26 mouse cellular contexts compared by ENCODE assay signal in the genomic region with DNA sequence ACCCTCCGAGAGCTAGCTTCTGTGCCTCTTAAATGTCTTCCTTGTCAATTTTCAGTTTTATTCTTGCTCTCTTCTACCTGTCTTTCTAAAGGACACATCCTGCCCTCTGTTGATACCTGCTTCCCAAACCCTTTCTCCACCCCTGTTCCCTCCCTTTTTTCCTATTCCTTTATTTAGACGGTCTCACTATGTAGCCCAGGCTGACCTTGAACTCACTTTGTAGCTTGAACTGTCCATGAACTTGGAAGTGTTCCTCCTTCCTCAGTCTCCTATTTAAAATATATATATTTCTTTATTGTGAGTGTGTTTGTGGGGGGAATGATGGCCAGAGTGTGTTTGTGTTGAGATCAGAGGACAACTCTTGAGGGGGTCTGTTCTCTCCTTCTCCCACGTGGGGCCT. TPM values are rescaled to one million over a fixed set of nuclear protein-coding genes. Genes with fewer than 3 reads are reported as not detected.
DNase-seq lines count a peak whose midpoint lies in the region; TF ChIP-seq lines count a peak whose summit lies in the region.
"Had no signal": no experiment of that assay in that cellular context is flagged by ENCODE, and none has a peak within 500 bp of the region (broad histone marks: within the 10 kb centered on the region; RNA-seq: fewer than 3 reads in every experiment).

No protein-coding gene starts in this region.

- intact Hi-C loops in left cerebral cortex, postnatal 36 days (cut with DNase I), result no loop called here

- H3K36me3 ChIP-seq in E14TG2a.4 (ENCODE audit: insufficient read depth, low read length), result peaks cover 13% of the 10 kb centered on the region
- H3K36me3 ChIP-seq: embryonic facial prominence, embryonic 13.5 days; embryonic facial prominence, embryonic 15.5 days; forebrain, embryonic 10.5 days; forebrain, embryonic 12.5 days; G1E had no signal

- no peaks in the 10 kb centered on the region for H3K9me3 ChIP-seq in E14TG2a.4 (ENCODE audit: low read length)
- H3K9me3 ChIP-seq: embryonic facial prominence, embryonic 13.5 days; embryonic facial prominence, embryonic 15.5 days; forebrain, embryonic 10.5 days; forebrain, embryonic 12.5 days; G1E had no signal

- DNase-seq in ES-CJ7 (ENCODE audit: low read depth, low spot score) (peak; percentile 80), R1 (ENCODE audit: low read depth, low spot score) (peak; percentile 79)
- DNase-seq in left cerebral cortex, postnatal 36 days (ENCODE audit: low spot score in 2 of 2), result no peak
- no peak for DNase-seq in layer of hippocampus, adult 2 months (ENCODE audit: low spot score in 2 of 2)
- no peak for DNase-seq in right cerebral cortex, postnatal 10 days (ENCODE audit: low spot score in 2 of 2)
- DNase-seq: adrenal gland, adult 2 months; adrenal gland, postnatal 10 days; adrenal gland, postnatal 25 days; B cell, adult 2 months; cerebellum, adult 11 months; cerebellum, adult 18-20 months; cerebellum, adult 8-10 months; cerebellum, adult 9-11 months; cerebellum, postnatal 25 days; embryo, embryonic 11 days had no signal

- peak overlapping the region; percentile 81; the same call in 1 of the 2 replicates for H3K27ac ChIP-seq in cortical plate, adult 2 months (ENCODE audit: insufficient read depth, low read length)
- no peak overlapping the region; the same call in 1 of the 2 replicates for H3K27ac ChIP-seq in layer of hippocampus, adult 2 months
- H3K27ac ChIP-seq: embryonic facial prominence, embryonic 13.5 days; embryonic facial prominence, embryonic 15.5 days; forebrain, embryonic 10.5 days; forebrain, embryonic 12.5 days had no signal

- TF ChIP-seq POLR2A in cortical plate, adult 2 months (IDR thresholded peaks at IDR 0.05; ENCODE audit: extremely low read depth, insufficient read depth, low read length), result no peak

- H3K4me1 ChIP-seq in E14TG2a.4 (replicated peaks; ENCODE audit: low read depth, low read length), result peaks cover 66% of the 10 kb centered on the region
- no peaks in the 10 kb centered on the region for H3K4me1 ChIP-seq in cortical plate, adult 2 months (ENCODE audit: control insufficient read depth, insufficient read depth, low read length)
- H3K4me1 ChIP-seq: embryonic facial prominence, embryonic 15.5 days had no signal

- H3K4me3 ChIP-seq in E14TG2a.4 (replicated peaks; ENCODE audit: low read length), result peak overlapping the region; percentile 29; the same call in 1 of the 2 replicates
- H3K4me3 ChIP-seq in cortical plate, adult 2 months (ENCODE audit: insufficient read depth, low read length), result no peak overlapping the region
- H3K4me3 ChIP-seq in layer of hippocampus, adult 2 months, result no peak overlapping the region
- H3K4me3 ChIP-seq: embryonic facial prominence, embryonic 13.5 days; embryonic facial prominence, embryonic 15.5 days; erythroblast, embryonic 14.5 days; forebrain, embryonic 10.5 days; forebrain, embryonic 12.5 days had no signal

- TF ChIP-seq CTCF in E14TG2a.4 (conservative IDR thresholded peaks at IDR 0.05; ENCODE audit: low read length), result no peak
- no peak for TF ChIP-seq CTCF in cortical plate, adult 2 months (IDR thresholded peaks at IDR 0.05; ENCODE audit: extremely low read depth, insufficient read depth, low read length)
- TF ChIP-seq CTCF in layer of hippocampus, adult 2 months (conservative IDR thresholded peaks at IDR 0.05), result no peak

- H3K27me3 ChIP-seq in E14TG2a.4 (ENCODE audit: insufficient read depth, low read length), result no peaks in the 10 kb centered on the region
- H3K27me3 ChIP-seq: CH12.LX; embryonic facial prominence, embryonic 13.5 days; embryonic facial prominence, embryonic 15.5 days; forebrain, embryonic 12.5 days; Patski had no signal

RNA-seq across cellular contexts. Expression of a gene that starts 25.0 kb away (rescaled TPM):
- polyA plus RNA-seq in cortical plate, adult 2 months (2012; rRNA removed), result 5.7 and 6.2 TPM in 2 replicates
- 1 to 10 TPM; 3.3 TPM for total RNA-seq in left cerebral cortex, postnatal 36 days (2021)
- 1 to 10 TPM; 4.7 to 5.0 TPM for total RNA-seq in layer of hippocampus, adult 2 months (2021)
- polyA plus RNA-seq: erythroblast, embryonic 14.5 days; G1E had no signal

RNA-seq across cellular contexts. Expression of a gene that starts 53.6 kb away (rescaled TPM):
- 0.38 and 0.50 TPM in 2 replicates for polyA plus RNA-seq in cortical plate, adult 2 months (2012; rRNA removed)
- under 1 TPM in 1 of 2 experiments, not detected in 1; 0.29 TPM for total RNA-seq in left cerebral cortex, postnatal 36 days (2021)
- under 1 TPM; 0.37 to 0.64 TPM for total RNA-seq in layer of hippocampus, adult 2 months (2021)
- total RNA-seq: adrenal gland, adult 2 months; adrenal gland, postnatal 25 days; CH12.LX; G1E had no signal
- polyA plus RNA-seq: adrenal gland, adult 2 months; CD4-positive, CD25-positive, alpha-beta regulatory T cell, adult 4 months; erythroblast, embryonic 14.5 days; forebrain, embryonic 10.5 days; G1E; Patski had no signal

Comparison
In these comparisons a context has a peak if more than half of its experiments do, and no peak if none do; other contexts are left out.
1. DNase-seq: peak in ES-CJ7 (single experiment) and R1 (single experiment); none in left cerebral cortex, postnatal 36 days (0 of 2), layer of hippocampus, adult 2 months (0 of 2) and right cerebral cortex, postnatal 10 days (0 of 2).